Mouse (Mus musculus) ES-Bruce4 (cell line): ENCODE measurements around the gene Vgll4.

Experiments used
- CTCF ChIP-seq: IDR thresholded peaks from one replicate; pipeline ENCODE4 v1.8.1; 2011; ENCODE audit warnings: low read depth, low read length
- EP300 ChIP-seq: IDR thresholded peaks from 2 replicates; pipeline ENCODE4 v1.6.1; 2011; ENCODE audit warnings: low read depth, low read length; ENCODE audit not compliant: insufficient read depth
- POLR2A ChIP-seq: IDR thresholded peaks from one replicate; pipeline ENCODE4 v1.8.1; 2011; ENCODE audit warnings: low read length; ENCODE audit not compliant: insufficient read depth

DNA sequence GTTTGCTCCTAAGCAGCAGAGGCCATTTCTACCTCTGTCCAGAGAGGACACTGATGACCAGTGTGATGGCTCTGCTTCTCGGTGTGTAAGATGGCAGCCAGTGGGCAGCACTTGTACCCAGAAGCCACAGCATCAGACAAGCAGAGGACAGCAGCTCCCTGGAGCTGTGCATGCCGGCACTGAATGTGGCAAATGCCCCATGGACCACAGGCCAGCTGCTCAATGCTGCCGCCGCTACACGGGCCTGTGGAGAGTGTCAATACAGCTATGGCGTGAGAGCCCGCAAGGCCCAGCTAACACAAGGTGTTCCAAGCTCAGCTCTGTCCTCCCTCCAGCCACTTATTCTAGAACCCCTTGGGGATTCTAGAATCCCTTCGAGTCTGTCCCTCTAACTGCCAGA lies 105.4 kb downstream of the Vgll4 start:
- no peak for TF ChIP-seq POLR2A
- TF ChIP-seq CTCF, result no peak
- no peak for TF ChIP-seq EP300
